Mouse (Mus musculus) hindbrain, embryonic 10.5 days (tissue): ENCODE data around the gene Tollip. TPM values are rescaled to one million over a fixed set of nuclear protein-coding genes. Genes with fewer than 3 reads are reported as not detected.

ENCODE experiments used
- DNase-seq: peaks from one replicate; pipeline ENCODE4 v3.0.0-alpha.2; 2017; ENCODE audit warnings: low spot score
- H3K27ac ChIP-seq: fragments of 300-500 bp; sonication (generic); 2 replicates; pipeline ENCODE4 v1.5.1; 2016; ENCODE audit warnings: mild to moderate bottlenecking, moderate library complexity
- H3K27me3 ChIP-seq: fragments of 300-500 bp; sonication (generic); 2 replicates; pipeline ENCODE4 v1.6.1; 2016; ENCODE audit warnings: mild to moderate bottlenecking; ENCODE audit not compliant: poor library complexity, insufficient read depth, severe bottlenecking
- H3K36me3 ChIP-seq: fragments of 300-500 bp; sonication (generic); 2 replicates; pipeline ENCODE4 v1.6.1; 2016; ENCODE audit warnings: mild to moderate bottlenecking, moderate library complexity
- H3K4me1 ChIP-seq: fragments of 300-500 bp; sonication (generic); replicated peaks from 2 replicates; pipeline ENCODE4 v1.6.1; 2016; ENCODE audit warnings: mild to moderate bottlenecking
- H3K4me3 ChIP-seq: fragments of 300-500 bp; sonication (generic); 2 replicates; pipeline ENCODE4 v1.5.1; 2016; ENCODE audit warnings: mild to moderate bottlenecking, moderate library complexity
- H3K9me3 ChIP-seq: fragments of 300-500 bp; sonication (generic); 2 replicates; pipeline ENCODE4 v1.6.1; 2016; ENCODE audit warnings: mild to moderate bottlenecking, moderate library complexity
- WGBS: fragments of 180-500 bp; shearing (Covaris S2); methylation state at CpG from one replicate; pipeline ENCODE4 v1.1.7; 2016; 5-methylcytosine and 5-hydroxymethylcytosine counted together
- polyA plus RNA-seq: library from polyadenylated mRNA; unstranded; fragments of >200 nt; fragmentation: Nextera tagmentation; extraction: Ambion mirVana; gene quantifications from 2 replicates; pipeline ENCODE4 v1.2.1, GENCODE M21; 2016

The Tollip gene
- polyA plus RNA-seq, result 60.3 and 69.0 TPM in 2 replicates

DNA sequence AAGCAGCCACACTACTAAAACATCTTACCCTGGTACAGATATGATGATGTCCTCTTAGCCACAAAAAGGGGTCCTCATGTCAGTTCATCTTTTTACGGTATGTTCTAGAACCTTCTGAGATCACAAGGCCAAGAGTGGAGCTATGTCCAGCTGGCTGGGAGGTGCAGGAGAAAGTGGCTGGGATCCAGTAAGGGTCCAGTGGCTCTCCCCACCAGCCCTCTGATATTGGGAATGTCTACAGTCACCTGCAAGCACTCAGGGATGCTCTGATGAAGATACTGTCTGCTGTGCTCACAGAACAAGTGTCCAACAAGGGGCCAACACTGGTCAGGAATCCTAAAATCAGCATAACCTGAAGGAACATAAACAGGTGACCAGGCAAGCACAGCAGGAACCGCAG, at the start of gene Tollip:
Gene Tollip, minus strand, starts transcription at position 101 of the 400 bp plus-strand sequence.
- no peak for DNase-seq

DNA sequence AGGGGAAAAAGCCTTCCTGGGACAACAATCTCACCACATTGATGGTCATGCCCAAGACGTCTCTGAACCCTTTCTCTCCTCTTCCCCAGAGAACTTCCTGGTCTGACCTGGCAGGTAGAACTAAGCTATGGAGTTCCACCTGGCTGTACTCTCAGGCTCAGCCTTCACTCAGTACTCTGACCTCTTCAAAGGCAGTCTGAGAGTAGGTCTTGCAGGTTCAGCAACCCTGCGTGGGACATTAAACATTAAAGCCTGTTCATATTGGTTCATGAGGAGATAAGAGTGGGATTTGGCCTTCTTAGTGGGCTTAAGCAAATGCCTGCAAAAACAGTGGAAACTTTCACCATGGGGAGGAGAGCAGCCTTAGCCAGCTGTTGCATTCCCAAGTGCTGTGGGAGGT, 48.0 kb upstream of the Tollip start:
- Histone ChIP-seq H3K4me3 (no peak overlapping the region), H3K36me3 (0 out of 2 replicates have a peak, but pooled peaks cover 7% of the 10 kb centered on the region), H3K4me1 (peaks cover 78% of the 10 kb centered on the region), H3K9me3 (no peaks in the 10 kb centered on the region), H3K27me3 (no peaks in the 10 kb centered on the region), H3K27ac (no peak overlapping the region)
- WGBS, result 88% methylated on average over 2 of the region's 2 CpGs
- no peak for DNase-seq

More for the DNA sequence above, at the start of gene Tollip:
- H3K27me3 ChIP-seq, result no peaks in the 10 kb centered on the region
- WGBS, result 92% methylated on average over 2 of the region's 2 CpGs
- no peaks in the 10 kb centered on the region for H3K9me3 ChIP-seq
- H3K4me3 ChIP-seq, result no peak within 1 kb of the TSS
- H3K27ac ChIP-seq, result no peak within 1 kb of the TSS
- no peaks in the 10 kb centered on the region for H3K36me3 ChIP-seq
- H3K4me1 ChIP-seq, result peaks cover under 1% of the 10 kb centered on the region

DNA sequence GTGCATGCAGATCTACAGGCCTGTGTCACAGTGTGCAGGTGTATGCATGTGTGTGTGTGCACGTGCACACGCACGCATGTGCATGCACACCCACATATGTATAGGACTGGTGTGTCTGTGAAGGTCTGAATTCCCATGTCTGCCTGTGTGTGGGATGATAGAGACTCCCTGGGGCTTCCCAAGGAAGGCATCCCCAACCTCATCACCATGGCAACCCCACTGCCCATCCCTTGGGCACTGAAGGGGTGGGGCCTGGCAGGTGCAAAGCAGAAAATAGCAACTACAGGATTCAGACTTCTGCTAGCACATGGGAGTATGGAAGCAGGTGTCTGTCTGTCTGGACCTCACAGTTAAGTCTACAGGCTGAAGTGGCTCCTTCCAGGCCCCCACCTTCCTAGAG, 44.2 kb upstream of the Tollip start:
- 0 out of 2 replicates have a peak, but pooled peaks cover 7% of the 10 kb centered on the region for H3K36me3 ChIP-seq
- 93% methylated on average over 3 of the region's 3 CpGs for WGBS
- H3K27ac ChIP-seq, result no peak overlapping the region
- H3K4me1 ChIP-seq, result peaks cover 76% of the 10 kb centered on the region
- no peak for DNase-seq
- H3K27me3 ChIP-seq, result no peaks in the 10 kb centered on the region
- no peak overlapping the region for H3K4me3 ChIP-seq
- H3K9me3 ChIP-seq, result no peaks in the 10 kb centered on the region

DNA sequence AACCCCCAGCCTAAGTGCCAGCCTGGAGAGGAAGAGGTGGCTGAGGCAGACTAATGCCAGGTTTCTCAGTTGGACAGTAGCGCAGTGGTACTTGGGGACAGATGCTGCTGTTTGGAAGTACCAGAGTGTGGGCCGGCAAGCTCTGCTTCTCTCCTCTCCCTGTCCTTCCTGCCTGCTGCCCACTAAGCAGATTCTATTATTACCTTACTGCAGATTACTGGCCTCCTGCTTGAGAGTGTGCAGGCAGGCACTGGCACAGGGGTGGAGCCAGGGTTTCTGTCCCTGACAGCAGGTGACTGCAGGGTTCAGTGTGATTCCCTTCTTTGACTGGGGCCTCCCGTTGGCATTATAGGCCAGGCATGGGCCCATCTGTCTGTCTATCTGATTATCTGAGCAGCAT, 43.2 kb upstream of the Tollip start:
- H3K27ac ChIP-seq, result peak overlapping the region; percentile 35; the same call in 1 of the 2 replicates
- no peak for DNase-seq
- peaks cover 82% of the 10 kb centered on the region for H3K4me1 ChIP-seq
- 0 out of 2 replicates have a peak, but pooled peaks cover 7% of the 10 kb centered on the region for H3K36me3 ChIP-seq
- WGBS, result 87% methylated on average over 3 of the region's 3 CpGs
- no peaks in the 10 kb centered on the region for H3K9me3 ChIP-seq
- H3K4me3 ChIP-seq, result no peak overlapping the region
- H3K27me3 ChIP-seq, result no peaks in the 10 kb centered on the region

DNA sequence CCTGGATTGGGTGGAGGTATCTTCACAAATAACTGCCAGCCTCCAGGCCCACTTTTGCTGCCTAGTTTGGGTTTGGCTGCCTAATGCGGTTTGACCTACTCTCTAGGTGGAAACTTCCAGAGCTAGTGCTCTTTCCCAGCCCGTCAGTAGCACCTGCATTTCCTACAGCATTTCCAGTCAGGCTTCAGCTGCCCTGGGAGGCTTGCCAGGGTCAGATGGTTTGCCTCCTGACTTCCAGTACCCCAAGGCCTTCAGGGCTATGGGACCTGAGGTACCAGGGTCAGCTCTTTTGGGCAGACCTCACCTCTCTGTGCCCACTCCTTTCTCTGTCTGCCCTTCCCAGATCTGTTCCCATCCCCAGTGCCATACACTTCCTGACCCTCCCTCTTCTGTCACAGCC, 42.6 kb upstream of the Tollip start:
- Histone ChIP-seq H3K27ac (no peak overlapping the region), H3K36me3 (0 out of 2 replicates have a peak, but pooled peaks cover 7% of the 10 kb centered on the region), H3K9me3 (no peaks in the 10 kb centered on the region), H3K4me1 (peaks cover 86% of the 10 kb centered on the region), H3K27me3 (no peaks in the 10 kb centered on the region), H3K4me3 (no peak overlapping the region)
- DNase-seq, result no peak
- WGBS, result 85% methylated on average over 2 of the region's 2 CpGs

GRCm38 (mm10) chr7:141959133-141959532, 40.8 kb upstream of the Tollip start:
- Histone ChIP-seq H3K4me3 (no peak overlapping the region), H3K4me1 (peaks cover 90% of the 10 kb centered on the region), H3K9me3 (no peaks in the 10 kb centered on the region), H3K36me3 (no peaks in the 10 kb centered on the region), H3K27me3 (no peaks in the 10 kb centered on the region), H3K27ac (no peak overlapping the region)
- WGBS, result 91% methylated on average over 1 of the region's 1 CpGs
- no peak for DNase-seq

GRCm38 (mm10) chr7:141958211-141958610, 39.9 kb upstream of the Tollip start:
- no peak for DNase-seq
- Histone ChIP-seq H3K4me3 (no peak overlapping the region), H3K27ac (no peak overlapping the region), H3K9me3 (no peaks in the 10 kb centered on the region), H3K4me1 (peaks cover 91% of the 10 kb centered on the region), H3K36me3 (peaks cover 5% of the 10 kb centered on the region; the same call in 1 of the 2 replicates), H3K27me3 (no peaks in the 10 kb centered on the region)
- whole genome bisulfite sequencing, result 83% methylated on average over 2 of the region's 2 CpGs

- H3K27ac ChIP-seq, result no peak overlapping the region
- WGBS, result 86% methylated on average over 4 of the region's 4 CpGs
- H3K9me3 ChIP-seq, result no peaks in the 10 kb centered on the region
Measured at GRCm38 (mm10) chr7:141957524-141958051, 39.3 kb upstream of the Tollip start.

GRCm38 (mm10) chr7:141956174-141956566, 37.9 kb upstream of the Tollip start:
- no peak for DNase-seq
- H3K4me1 ChIP-seq, result peaks cover 86% of the 10 kb centered on the region

More at GRCm38 (mm10) chr7:141957524-141958051, 39.3 kb upstream of the Tollip start:
- 0 out of 2 replicates have a peak, but pooled peaks cover 3% of the 10 kb centered on the region for H3K27me3 ChIP-seq
- peaks cover 11% of the 10 kb centered on the region for H3K36me3 ChIP-seq
- H3K4me1 ChIP-seq, result peaks cover 91% of the 10 kb centered on the region
- DNase-seq, result no peak
- H3K4me3 ChIP-seq, result no peak overlapping the region

DNA sequence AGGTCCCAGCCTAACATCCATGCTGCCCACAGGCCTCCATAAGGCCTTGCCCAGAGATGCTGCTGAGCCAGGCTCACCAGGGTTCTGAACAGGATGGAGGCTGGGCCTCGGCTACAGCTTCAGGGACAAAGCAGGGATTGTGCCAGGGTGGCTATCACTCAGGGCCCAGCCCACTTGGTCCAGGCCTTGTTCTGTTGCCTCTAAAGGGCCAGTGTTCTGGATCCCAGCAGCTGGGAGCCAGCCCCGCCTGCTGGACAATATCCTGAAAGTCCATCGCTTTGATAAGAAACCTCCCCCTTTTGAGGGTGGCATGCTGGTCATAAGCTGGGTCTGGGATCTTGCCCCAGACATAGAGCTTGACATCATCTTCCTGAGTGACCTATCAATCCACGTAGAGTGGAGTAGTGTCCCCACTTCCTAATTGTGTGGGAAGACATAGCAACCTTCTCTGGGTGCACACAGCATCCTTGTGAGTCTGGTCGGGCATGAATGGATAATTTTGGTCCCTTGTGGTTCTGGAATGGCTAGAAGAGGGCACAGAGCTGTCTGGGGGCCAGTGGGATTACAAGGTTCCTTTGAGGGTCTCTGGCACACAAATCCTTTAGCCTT, 37.4 kb upstream of the Tollip start:
- peaks cover 22% of the 10 kb centered on the region for H3K36me3 ChIP-seq
- no peaks in the 10 kb centered on the region for H3K9me3 ChIP-seq
- no peak overlapping the region for H3K4me3 ChIP-seq
- H3K27ac ChIP-seq, result peak overlapping the region; percentile 23; the same call in 1 of the 2 replicates
- no peak for DNase-seq
- WGBS, result 70% methylated on average over 5 of the region's 5 CpGs
- peaks cover 21% of the 10 kb centered on the region for H3K27me3 ChIP-seq
- peaks cover 86% of the 10 kb centered on the region for H3K4me1 ChIP-seq

More at GRCm38 (mm10) chr7:141956174-141956566, 37.9 kb upstream of the Tollip start:
- Histone ChIP-seq H3K27ac (0 out of 2 replicates have a peak overlapping the region, but pooled peaks have one; percentile 16), H3K9me3 (no peaks in the 10 kb centered on the region), H3K36me3 (peaks cover 22% of the 10 kb centered on the region), H3K27me3 (peaks cover 16% of the 10 kb centered on the region), H3K4me3 (no peak overlapping the region)
- WGBS, result 81% methylated on average over 8 of the region's 8 CpGs

GRCm38 (mm10) chr7:141953616-141954015, 35.3 kb upstream of the Tollip start:
- no peak for DNase-seq
- Histone ChIP-seq H3K4me1 (peaks cover 87% of the 10 kb centered on the region), H3K27me3 (peaks cover 37% of the 10 kb centered on the region), H3K9me3 (no peaks in the 10 kb centered on the region), H3K4me3 (no peak overlapping the region; the same call in 1 of the 2 replicates), H3K27ac (no peak overlapping the region), H3K36me3 (peaks cover 22% of the 10 kb centered on the region)
- WGBS, result 81% methylated on average over 6 of the region's 6 CpGs

DNA sequence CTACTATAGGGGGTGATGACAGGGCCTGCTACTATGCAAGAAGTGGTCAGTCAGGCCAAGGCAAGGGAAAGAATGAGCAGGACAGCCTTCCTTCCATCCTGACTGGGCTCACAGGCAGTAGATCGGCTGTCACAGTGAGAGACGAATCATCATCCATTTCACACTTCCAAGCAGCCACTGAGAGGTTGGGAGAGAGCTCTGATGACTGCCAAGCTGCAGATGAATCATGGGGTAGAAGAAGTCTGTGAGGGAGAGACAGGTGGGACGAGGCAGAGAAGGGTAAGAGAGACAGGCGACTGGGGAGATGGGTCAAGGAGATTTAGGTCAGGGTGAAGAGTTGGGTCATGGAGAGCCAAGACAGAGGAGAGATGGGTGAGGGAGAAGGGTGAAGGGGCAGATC, 34.6 kb upstream of the Tollip start:
- Histone ChIP-seq H3K27ac (no peak overlapping the region), H3K9me3 (no peaks in the 10 kb centered on the region), H3K4me3 (no peak overlapping the region), H3K27me3 (peaks cover 44% of the 10 kb centered on the region), H3K36me3 (peaks cover 22% of the 10 kb centered on the region), H3K4me1 (peaks cover 85% of the 10 kb centered on the region)
- no peak for DNase-seq
- WGBS, result 81% methylated on average over 4 of the region's 4 CpGs

DNA sequence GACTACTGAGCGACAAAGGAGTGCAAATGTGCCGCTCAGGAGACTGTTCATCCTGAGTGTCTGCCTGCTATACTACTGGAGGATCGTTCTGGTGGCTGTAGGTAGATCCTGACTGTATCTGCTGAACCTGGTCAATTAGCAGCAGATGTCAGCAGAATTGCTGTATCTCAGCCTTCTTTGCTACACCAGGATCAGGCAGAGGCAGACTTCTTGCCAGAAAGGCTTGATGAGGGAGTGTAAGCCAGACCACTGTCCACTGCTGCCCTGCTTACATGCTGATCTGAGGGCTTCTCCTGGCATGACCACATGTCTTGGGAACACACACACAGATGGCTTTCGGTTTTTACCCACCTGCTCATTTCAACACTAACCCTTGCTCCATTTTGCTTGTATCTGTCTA, 33.5 kb upstream of the Tollip start:
- Histone ChIP-seq H3K4me1 (peaks cover 76% of the 10 kb centered on the region), H3K4me3 (peak overlapping the region; percentile 89), H3K27me3 (peaks cover 51% of the 10 kb centered on the region), H3K9me3 (no peaks in the 10 kb centered on the region), H3K27ac (peak overlapping the region; percentile 100), H3K36me3 (peaks cover 22% of the 10 kb centered on the region)
- WGBS, result 90% methylated on average over 4 of the region's 4 CpGs
- no peak for DNase-seq
